Mouse (Mus musculus) liver, adult 2 months (tissue): Measurements from ENCODE around the gene Zfp113.

Source experiments
- CTCF ChIP-seq: fragments of 200-500 bp; IDR thresholded peaks from 2 replicates; pipeline ENCODE4 v1.5.1; 2011; ENCODE audit warnings: low read depth, low read length, control low read depth
- POLR2A ChIP-seq: fragments of 200-500 bp; IDR thresholded peaks from 2 replicates; pipeline ENCODE4 v1.6.1; 2011; ENCODE audit warnings: low read length, control low read depth; ENCODE audit not compliant: insufficient read depth; ENCODE audit errors: extremely low read depth

GRCm38 (mm10) chr5:138193771-138194727, 38.5 kb upstream of the Zfp113 start, which contains the start of gene Mblac1:
- TF ChIP-seq CTCF: no peak
- TF ChIP-seq POLR2A: 0 out of 2 replicates have a peak, but pooled peaks have one; percentile 47
